Mouse (Mus musculus) embryonic stem cell, embryonic (primary cell): ENCODE results near the gene Trhr2.

Experiments
- CTCF ChIA-PET, 4 experiments: fragments of 300-600 bp in 2 of 4; fragments of 350-600 bp in 2 of 4; sonication (Branson Sonifier 250); formaldehyde crosslinking; loops; one replicate each; lab custom pipeline; 2022; ENCODE audit warnings: inconsistent platforms in 2 of 4; lab: Charles Lee
- POLR2A ChIA-PET, 4 experiments: fragments of 300-600 bp in 2 of 4; fragments of 350-600 bp in 2 of 4; sonication (Branson Sonifier 250); formaldehyde crosslinking; loops; one replicate each; lab custom pipeline; 2022; ENCODE audit warnings: antibody characterized with exemption in 4 of 4, inconsistent platforms in 1 of 4; lab: Charles Lee

The Trhr2 gene

DNA sequence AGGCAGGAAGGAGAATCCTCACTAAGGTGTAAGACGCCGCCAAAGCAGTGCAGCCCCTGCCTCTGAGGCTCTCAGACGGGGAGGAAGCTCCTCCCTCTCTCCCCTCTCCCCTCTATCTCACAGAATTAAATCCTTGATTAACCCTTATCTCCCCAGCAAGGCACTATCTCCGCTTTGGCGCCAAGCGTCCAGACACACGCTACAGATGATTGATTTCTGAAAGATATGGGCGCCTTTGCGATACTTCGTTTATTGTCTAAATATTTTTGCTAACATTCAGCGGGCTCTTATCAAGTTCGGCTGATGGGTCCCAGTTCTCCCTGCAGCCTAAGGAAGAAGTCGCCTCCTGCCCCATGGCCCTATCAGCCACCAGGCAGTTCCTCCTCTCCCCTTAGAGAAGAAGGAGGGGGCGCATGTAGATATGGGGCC, 34.4 kb downstream of the Trhr2 start:
- ChIA-PET CTCF (interaction anchor here in 1 of 4 experiments (0.8 kb wide), 1 partner anchor 22 kb away, joined by 3 read pairs; no protein-coding TSS in a partner anchor), POLR2A (interaction anchor here in 2 of 4 experiments (0.6 to 0.7 kb wide), 3 partner anchors 23 to 155 kb away, joined by 3 to 4 read pairs (median 3); no protein-coding TSS in a partner anchor)

GRCm38 (mm10) chr8:122325196-122325595, 35.4 kb downstream of the Trhr2 start:
- POLR2A ChIA-PET: interaction anchor here in 1 of 4 experiments (0.7 kb wide), 1 partner anchor 44 kb away, joined by 3 read pairs; no protein-coding TSS in a partner anchor

GRCm38 (mm10) chr8:122323951-122324402, 36.6 kb downstream of the Trhr2 start:
- POLR2A ChIA-PET: interaction anchor here in 3 of 4 experiments (0.6 to 1.4 kb wide), 19 partner anchors 9 to 474 kb away, joined by 3 to 22 read pairs (median 3); partner anchors contain the start of genes Zfpm1 (in 3 of the 3) and Mvd (in 1 of the 3)
- CTCF ChIA-PET: interaction anchor here in 3 of 4 experiments (0.6 to 1.3 kb wide), 12 partner anchors 9 to 1083 kb away, joined by 3 to 12 read pairs (median 4); partner anchors contain the start of genes Mc1r (in 1 of the 3) and Snai3 (in 1 of the 3)

More at GRCm38 (mm10) chr8:122325196-122325595, 35.4 kb downstream of the Trhr2 start:
- CTCF ChIA-PET: interaction anchor here in 1 of 4 experiments (0.8 kb wide), 1 partner anchor 21 kb away, joined by 3 read pairs; no protein-coding TSS in a partner anchor

DNA sequence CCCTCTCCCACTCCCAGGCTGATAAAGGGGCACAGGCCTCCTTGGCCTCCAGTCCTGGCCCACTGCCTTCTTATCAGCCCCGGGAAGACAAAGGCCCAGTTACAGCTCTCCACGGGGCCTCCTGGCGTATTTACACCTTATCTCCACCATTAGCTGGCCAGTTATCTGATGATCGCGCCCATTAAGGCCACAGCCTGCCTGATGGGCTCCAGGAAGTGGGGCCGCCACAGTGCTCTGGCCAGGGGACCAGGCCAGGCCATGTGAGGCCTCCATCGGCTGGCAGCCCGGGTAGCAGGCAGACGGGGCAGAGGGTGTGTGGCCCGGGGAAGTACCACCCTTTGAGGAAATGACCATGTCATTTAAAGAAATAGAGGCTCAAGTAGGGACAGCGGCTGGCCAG, 37.8 kb downstream of the Trhr2 start:
- ChIA-PET CTCF (no interaction called here), POLR2A (interaction anchor here in 1 of 4 experiments (1.3 kb wide), 1 partner anchor 28 kb away, joined by 3 read pairs; no protein-coding TSS in a partner anchor)

GRCm38 (mm10) chr8:122322126-122322525, 38.4 kb downstream of the Trhr2 start:
- ChIA-PET POLR2A (interaction anchor here in 1 of 4 experiments (1.3 kb wide), 1 partner anchor 27 kb away, joined by 3 read pairs; no protein-coding TSS in a partner anchor), CTCF (no interaction called here)

DNA sequence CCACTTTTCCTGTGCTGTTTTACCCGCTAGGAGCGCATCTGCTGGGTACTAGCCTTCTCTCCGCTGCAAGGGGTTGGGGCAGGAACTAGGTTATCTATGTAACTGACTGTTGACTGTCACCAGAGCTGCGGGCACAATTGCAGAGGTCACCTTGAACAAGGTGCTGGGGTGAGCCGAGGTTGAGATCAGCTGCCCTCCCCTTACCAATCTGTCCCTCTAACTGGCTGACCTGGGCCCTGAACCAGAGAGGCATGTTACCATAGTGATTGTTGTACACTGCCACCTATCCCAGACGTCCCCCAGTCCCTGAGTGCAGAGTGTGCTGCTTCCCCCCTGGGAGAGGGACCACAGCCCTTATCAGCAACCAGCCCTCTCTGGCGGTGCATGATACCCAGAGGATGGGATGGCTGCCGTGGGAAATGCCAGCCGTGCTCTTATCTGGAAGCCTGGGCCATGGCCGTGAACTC, 39.1 kb downstream of the Trhr2 start:
- CTCF ChIA-PET: interaction anchor here in 1 of 4 experiments (1.4 kb wide), 1 partner anchor 15 kb away, joined by 3 read pairs; no protein-coding TSS in a partner anchor
- POLR2A ChIA-PET: interaction anchor here in 2 of 4 experiments (0.9 to 1.6 kb wide), 5 partner anchors 14 to 92 kb away, joined by 3 to 5 read pairs (median 3); no protein-coding TSS in a partner anchor

GRCm38 (mm10) chr8:122320541-122320940, 40.0 kb downstream of the Trhr2 start:
- POLR2A ChIA-PET: interaction anchor here in 3 of 4 experiments (0.9 to 3.2 kb wide), 12 partner anchors 9 to 203 kb away, joined by 3 to 14 read pairs (median 4); partner anchors contain the start of genes Cyba (in 1 of the 3) and Zfpm1 (in 1 of the 3)
- CTCF ChIA-PET: interaction anchor here (0.6 to 1.9 kb wide), 7 partner anchors 9 to 1891 kb away, joined by 3 to 9 read pairs (median 5); no protein-coding TSS in a partner anchor

- ChIA-PET POLR2A (interaction anchor here in 3 of 4 experiments (0.8 to 3.2 kb wide), 19 partner anchors 9 to 369 kb away, joined by 3 to 14 read pairs (median 4); partner anchors contain the start of genes Zfpm1 (in 2 of the 3) and Cyba (in 1 of the 3)), CTCF (interaction anchor here in 2 of 4 experiments (1.2 to 1.9 kb wide), 3 partner anchors 13 to 47 kb away, joined by 3 to 8 read pairs (median 5); no protein-coding TSS in a partner anchor)
These were observed 40.9 kb downstream of the Trhr2 start for GRCm38 (mm10) chr8:122319708-122320075.

- CTCF ChIA-PET: interaction anchor here in 2 of 4 experiments (1.3 to 1.9 kb wide), 3 partner anchors 14 to 50 kb away, joined by 3 to 8 read pairs (median 5); no protein-coding TSS in a partner anchor
- POLR2A ChIA-PET: interaction anchor here in 3 of 4 experiments (0.6 to 3.2 kb wide), 20 partner anchors 11 to 469 kb away, joined by 3 to 14 read pairs (median 4); partner anchors contain the start of genes Zfpm1 (in 2 of the 3) and Cyba (in 1 of the 3)
These were observed 41.4 kb downstream of the Trhr2 start for GRCm38 (mm10) chr8:122319045-122319707.

DNA sequence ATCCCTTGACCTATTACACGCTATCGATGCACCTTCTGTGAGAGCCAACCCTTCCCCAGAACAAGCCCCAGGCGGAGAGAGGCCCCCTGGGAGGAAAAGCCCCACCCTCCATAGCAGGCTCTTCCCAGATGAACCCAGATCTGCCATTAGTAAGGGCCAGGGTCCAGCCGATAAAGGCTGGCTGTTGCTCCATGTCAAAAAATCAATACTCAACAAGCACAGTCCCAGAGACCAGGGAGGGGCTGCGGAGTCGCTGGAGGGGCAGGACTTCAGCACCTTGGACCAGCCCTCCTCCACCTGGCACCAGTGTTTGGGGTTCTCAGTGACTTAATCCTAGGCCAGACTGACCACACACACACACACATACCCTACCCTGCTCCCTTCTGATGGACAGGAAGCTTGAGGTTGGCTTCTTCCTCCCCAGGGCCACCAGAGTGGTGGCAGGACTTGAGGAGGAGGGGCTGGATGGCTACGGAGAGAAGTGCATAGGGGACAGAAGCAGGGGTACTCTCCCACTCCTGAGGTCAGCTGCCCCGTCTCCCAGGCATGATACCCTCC, 42.5 kb downstream of the Trhr2 start:
- POLR2A ChIA-PET: interaction anchor here in 2 of 4 experiments (0.9 to 3.2 kb wide), 8 partner anchors 11 to 37 kb away, joined by 3 to 14 read pairs (median 4); partner anchors contain the start of gene Zfpm1 (in 2 of the 2)
- CTCF ChIA-PET: interaction anchor here in 3 of 4 experiments (0.5 to 1.5 kb wide), 3 partner anchors 15 to 241 kb away, joined by 3 to 6 read pairs (median 4); no protein-coding TSS in a partner anchor

GRCm38 (mm10) chr8:122316402-122316801, 44.1 kb downstream of the Trhr2 start:
- POLR2A ChIA-PET: interaction anchor here in 2 of 4 experiments (1.0 to 1.2 kb wide), 3 partner anchors 20 to 35 kb away, joined by 3 to 5 read pairs (median 4); partner anchors contain the start of gene Zfpm1 (in 1 of the 2)
- CTCF ChIA-PET: interaction anchor here in 1 of 4 experiments (1.5 kb wide), 1 partner anchor 17 kb away, joined by 6 read pairs; no protein-coding TSS in a partner anchor

DNA sequence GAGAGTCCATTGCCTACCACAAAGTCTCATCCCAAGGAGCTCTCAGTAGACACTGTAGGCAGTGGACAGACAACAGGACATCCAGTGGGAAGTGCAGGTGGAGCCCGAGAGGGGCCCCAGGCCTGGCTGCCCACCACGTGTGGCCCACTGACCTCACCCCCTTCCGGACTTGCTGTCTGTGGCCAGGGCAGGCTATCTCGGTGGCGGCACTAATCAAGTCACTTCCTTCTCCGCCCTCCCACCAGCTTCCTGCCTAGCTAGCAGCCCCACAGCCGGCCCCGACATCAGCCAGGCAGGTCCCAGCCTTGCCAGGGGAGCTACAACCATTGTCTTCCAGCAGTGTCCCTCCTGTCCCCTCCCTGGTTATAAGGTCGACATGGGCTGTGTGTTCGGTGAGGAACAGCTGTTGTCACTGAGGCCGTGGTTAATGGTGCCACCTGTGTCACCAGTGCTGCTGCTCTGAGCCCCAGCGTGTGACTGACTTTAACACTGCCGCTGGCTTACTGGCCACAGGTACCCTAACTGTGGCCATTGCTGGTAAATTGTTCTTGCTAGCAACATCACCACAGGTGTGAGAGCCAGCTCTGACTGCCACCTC, 45.5 kb downstream of the Trhr2 start:
- CTCF ChIA-PET: no interaction called here
- POLR2A ChIA-PET: interaction anchor here in 2 of 4 experiments (0.9 to 1.8 kb wide), 7 partner anchors 9 to 208 kb away, joined by 3 to 4 read pairs (median 4); no protein-coding TSS in a partner anchor

GRCm38 (mm10) chr8:122313310-122313709, 47.2 kb downstream of the Trhr2 start:
- ChIA-PET CTCF (interaction anchor here in 1 of 4 experiments (1.2 kb wide), 1 partner anchor 15 kb away, joined by 3 read pairs; no protein-coding TSS in a partner anchor), POLR2A (interaction anchor here in 2 of 4 experiments (0.6 to 0.8 kb wide), 3 partner anchors 16 to 36 kb away, joined by 3 read pairs; no protein-coding TSS in a partner anchor)

GRCm38 (mm10) chr8:122312553-122312952, 48.0 kb downstream of the Trhr2 start:
- POLR2A ChIA-PET: interaction anchor here in 3 of 4 experiments (0.5 to 0.8 kb wide), 3 partner anchors 16 to 23 kb away, joined by 3 read pairs; no protein-coding TSS in a partner anchor
- CTCF ChIA-PET: no interaction called here

GRCm38 (mm10) chr8:122311115-122311514, 49.4 kb downstream of the Trhr2 start:
- ChIA-PET CTCF (interaction anchor here in 1 of 4 experiments (0.6 to 0.7 kb wide), 2 partner anchors 14 to 24 kb away, joined by 3 read pairs; no protein-coding TSS in a partner anchor), POLR2A (interaction anchor here in 1 of 4 experiments (2.3 kb wide), 1 partner anchor 9 kb away, joined by 9 read pairs; no protein-coding TSS in a partner anchor)

DNA sequence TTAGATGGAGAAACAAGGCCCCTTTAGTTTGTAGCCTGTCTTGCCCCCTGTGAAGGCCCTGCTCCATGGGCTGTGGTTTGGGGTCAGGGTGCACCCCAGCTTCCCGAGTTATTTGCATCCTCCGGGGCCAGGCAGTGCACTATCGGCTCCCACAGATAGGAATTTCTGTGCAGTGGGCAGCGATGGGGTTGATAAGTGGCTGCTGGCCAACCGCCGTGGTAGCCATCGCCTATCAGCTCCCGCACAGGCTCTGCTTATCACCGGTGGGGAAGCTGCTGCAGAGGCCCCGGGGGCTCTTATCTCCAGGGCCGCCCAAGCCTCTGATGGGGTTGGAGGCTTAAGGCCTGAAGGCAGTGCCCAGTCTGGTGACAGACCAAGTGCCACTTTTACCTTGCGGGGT, 51.3 kb downstream of the Trhr2 start:
- CTCF ChIA-PET: interaction anchor here in 1 of 4 experiments (0.6 kb wide), 1 partner anchor 41 kb away, joined by 3 read pairs; no protein-coding TSS in a partner anchor

More for the DNA sequence above, 51.3 kb downstream of the Trhr2 start:
- POLR2A ChIA-PET: interaction anchor here in 1 of 4 experiments (0.9 kb wide), 1 partner anchor 458 kb away, joined by 3 read pairs; no protein-coding TSS in a partner anchor
